Mouse (Mus musculus) liver, embryonic 14.5 days (tissue): ENCODE data around the gene Ccdc160. TPM values are rescaled to one million over a fixed set of nuclear protein-coding genes. Genes with fewer than 3 reads are reported as not detected.

Source experiments
- ATAC-seq: fragments of 200-750 bp; cut with Nextera tagmentation; 2 replicates; pipeline ENCODE4 v1.8.0; 2017; ENCODE audit warnings: moderate number of reproducible peaks, mild to moderate bottlenecking, moderate library complexity; ENCODE audit not compliant: insufficient read depth
- DNase-seq, 3 experiments: peaks; one replicate each; pipeline ENCODE4 v3.0.0-alpha.2; 2012 to 2013; ENCODE audit warnings: low read depth in 3 of 3, low spot score in 3 of 3
- H3K27ac ChIP-seq: fragments of 300-500 bp; sonication (generic); 2 replicates; pipeline ENCODE4 v1.5.1; 2014; ENCODE audit warnings: moderate library complexity, mild to moderate bottlenecking, control low read depth, inconsistent platforms
- H3K27me3 ChIP-seq: fragments of 300-500 bp; sonication (generic); 2 replicates; pipeline ENCODE4 v1.6.1; 2014; ENCODE audit warnings: mild to moderate bottlenecking, low read length, moderate library complexity; ENCODE audit not compliant: control insufficient read depth, insufficient read depth
- H3K36me3 ChIP-seq: fragments of 300-500 bp; sonication (generic); replicated peaks from 2 replicates; pipeline ENCODE4 v1.6.1; 2014; ENCODE audit warnings: low read depth; ENCODE audit not compliant: control insufficient read depth, insufficient read depth
- H3K4me1 ChIP-seq, 2 experiments: fragments of 200-500 bp in 1 of 2; fragments of 300-500 bp in 1 of 2; sonication (generic) in 1 of 2; replicated peaks; 2 replicates each; pipeline ENCODE4 v1.6.1; 2012 to 2014; ENCODE audit warnings: antibody characterized with exemption in 1 of 2, inconsistent platforms in 1 of 2, low read length in 1 of 2; ENCODE audit not compliant: control insufficient read depth in 2 of 2, insufficient read depth in 2 of 2
- H3K4me2 ChIP-seq: fragments of 300-500 bp; sonication (generic); 2 replicates; pipeline ENCODE4 v1.6.1; 2014; ENCODE audit warnings: low read depth, mild to moderate bottlenecking, control low read depth, moderate library complexity
- H3K4me3 ChIP-seq, 2 experiments: fragments of 200-500 bp in 1 of 2; fragments of 300-500 bp in 1 of 2; sonication (generic) in 1 of 2; 2 replicates each; pipeline ENCODE4 v1.5.1; 2012 to 2014; ENCODE audit warnings: low read depth in 2 of 2, low read length in 2 of 2, mild to moderate bottlenecking in 2 of 2, control low read depth in 1 of 2, inconsistent platforms in 1 of 2, moderate library complexity in 1 of 2; ENCODE audit not compliant: insufficient read depth in 1 of 2
- H3K9ac ChIP-seq: fragments of 300-500 bp; sonication (generic); replicated peaks from 2 replicates; pipeline ENCODE4 v1.6.1; 2014; ENCODE audit warnings: mild to moderate bottlenecking, control low read depth, moderate library complexity
- H3K9me3 ChIP-seq: fragments of 300-500 bp; sonication (generic); 2 replicates; pipeline ENCODE4 v1.6.1; 2016; ENCODE audit warnings: low read length, mixed read lengths; ENCODE audit not compliant: control insufficient read depth
- CTCF ChIP-seq: IDR thresholded peaks from 2 replicates; pipeline ENCODE4 v1.5.1; 2016; ENCODE audit warnings: antibody characterized with exemption, low read depth, control low read depth
- EP300 ChIP-seq: IDR thresholded peaks from 2 replicates; pipeline ENCODE4 v1.6.1; 2016; ENCODE audit warnings: antibody characterized with exemption, low read depth
- WGBS: fragments of 180-500 bp; shearing (Covaris S2); extraction: QIAGEN DNeasy Blood & Tissue Kit; methylation state at CpG from one replicate; pipeline ENCODE4 v1.1.7; 2014; ENCODE audit not compliant: insufficient replicate concordance; 5-methylcytosine and 5-hydroxymethylcytosine counted together
- polyA plus RNA-seq, 2 experiments: library from polyadenylated mRNA; depleted of rRNA in 1 of 2; stranded (reverse) in 1 of 2; unstranded in 1 of 2; fragments of >200 nt; fragmentation: Nextera tagmentation in 1 of 2; extraction: Ambion mirVana in 1 of 2; gene quantifications; 2 replicates each; pipeline versions ENCODE4 v1.2.1 to v1.2.3; 2012 to 2014

Ccdc160 gene
- polyA plus RNA-seq (2012; rRNA removed) (0.07 TPM in 1 of 2 replicates, not detected in the other), polyA plus RNA-seq (2014; fragmentation: Nextera tagmentation; extraction: Ambion mirVana) (0.09 and 0.14 TPM in 2 replicates)

GRCm38 (mm10) chrX:52790980-52791593, at the start of gene Ccdc160:
Gene Ccdc160, plus strand, starts transcription at chrX:52791200.
- no peak within 1 kb of the TSS for H3K4me3 ChIP-seq
- peak in 1 of 3 experiments; percentile 14 for DNase-seq
- 17% methylated on average over 26 of the region's 26 CpGs for WGBS
- no peaks in the 10 kb centered on the region for H3K4me1 ChIP-seq
- peak within 1 kb of the TSS; percentile 26 for H3K4me2 ChIP-seq
- no peaks in the 10 kb centered on the region for H3K9me3 ChIP-seq
- ATAC-seq: 0 out of 2 replicates have a peak, but pooled peaks have one; percentile 23
- H3K36me3 ChIP-seq: no peaks in the 10 kb centered on the region
- H3K27ac ChIP-seq: no peak within 1 kb of the TSS
- TF ChIP-seq CTCF: no peak
- no peak for TF ChIP-seq EP300
- no peak within 1 kb of the TSS for H3K9ac ChIP-seq
- no peaks in the 10 kb centered on the region for H3K27me3 ChIP-seq

GRCm38 (mm10) chrX:52743781-52744180, 47.2 kb upstream of the Ccdc160 start:
- no peak overlapping the region for H3K27ac ChIP-seq
- H3K36me3 ChIP-seq: no peaks in the 10 kb centered on the region
- no peaks in the 10 kb centered on the region for H3K9me3 ChIP-seq
- no peak overlapping the region for H3K9ac ChIP-seq
- peak overlapping the region; percentile 54 for H3K4me2 ChIP-seq
- peak overlapping the region in 1 of 2 experiments; percentile 27; a peak in 2 of 4 replicates for H3K4me3 ChIP-seq
- H3K27me3 ChIP-seq: peaks cover 14% of the 10 kb centered on the region
- WGBS: 6% methylated on average over 15 of the region's 15 CpGs
- ATAC-seq (no peak), DNase-seq (no peak)
- TF ChIP-seq EP300 (no peak), CTCF (no peak)
- no peaks in the 10 kb centered on the region; a peak in 1 of 4 replicates for H3K4me1 ChIP-seq

GRCm38 (mm10) chrX:52744201-52745051, 46.6 kb upstream of the Ccdc160 start:
- H3K27me3 ChIP-seq: peaks cover 14% of the 10 kb centered on the region
- H3K9me3 ChIP-seq: no peaks in the 10 kb centered on the region
- TF ChIP-seq CTCF (no peak), EP300 (no peak)
- peak overlapping the region; percentile 23 to 27; a peak in 3 of 4 replicates for H3K4me3 ChIP-seq
- DNase-seq (no peak), ATAC-seq (no peak)
- no peak overlapping the region for H3K9ac ChIP-seq
- H3K4me2 ChIP-seq: peak overlapping the region; percentile 54
- H3K27ac ChIP-seq: no peak overlapping the region
- WGBS: 12% methylated on average over 49 of the region's 50 CpGs
- H3K4me1 ChIP-seq: no peaks in the 10 kb centered on the region; a peak in 1 of 4 replicates
- no peaks in the 10 kb centered on the region for H3K36me3 ChIP-seq

GRCm38 (mm10) chrX:52745462-52745861, 45.5 kb upstream of the Ccdc160 start:
- DNase-seq (no peak), ATAC-seq (no peak)
- H3K27me3 ChIP-seq: peaks cover 14% of the 10 kb centered on the region
- TF ChIP-seq CTCF: no peak
- no peak for TF ChIP-seq EP300
- H3K4me3 ChIP-seq: no peak overlapping the region
- H3K9ac ChIP-seq: no peak overlapping the region
- H3K9me3 ChIP-seq: no peaks in the 10 kb centered on the region
- H3K4me1 ChIP-seq: no peaks in the 10 kb centered on the region; a peak in 1 of 4 replicates
- WGBS: 8% methylated on average over 8 of the region's 8 CpGs
- no peak overlapping the region for H3K4me2 ChIP-seq
- H3K27ac ChIP-seq: no peak overlapping the region
- H3K36me3 ChIP-seq: no peaks in the 10 kb centered on the region

- WGBS: 8% methylated on average over 10 of the region's 10 CpGs
- Histone ChIP-seq H3K27ac (no peak overlapping the region), H3K27me3 (peaks cover 14% of the 10 kb centered on the region), H3K4me1 (no peaks in the 10 kb centered on the region; a peak in 1 of 4 replicates), H3K36me3 (no peaks in the 10 kb centered on the region), H3K9me3 (no peaks in the 10 kb centered on the region), H3K4me2 (no peak overlapping the region), H3K9ac (no peak overlapping the region), H3K4me3 (no peak overlapping the region)
- DNase-seq (no peak), ATAC-seq (no peak)
- TF ChIP-seq EP300 (no peak), CTCF (no peak)
Observed at GRCm38 (mm10) chrX:52745917-52746316, 45.1 kb upstream of the Ccdc160 start.
